Mouse (Mus musculus): ENCODE measurements around the gene Dnah7c.
"Not testable (repeated sequence)": the region's sequence is repeated elsewhere in the genome, so short reads cannot be mapped to it uniquely, and the experiment has no call there.

Dnah7c gene

GRCm38 (mm10) chr1:46733405-46734106 is 308.2 kb downstream of the Dnah7c start:
- DNase-seq = not testable (repeated sequence)

- not testable (repeated sequence) for DNase-seq
Observed at GRCm38 (mm10) chr1:46734455-46734854, 309.1 kb downstream of the Dnah7c start.

- DNase-seq = not testable (repeated sequence)
Observed at GRCm38 (mm10) chr1:46764600-46764999, 339.2 kb downstream of the Dnah7c start.

GRCm38 (mm10) chr1:46769318-46769717 is 343.9 kb downstream of the Dnah7c start:
- DNase-seq = not testable (repeated sequence)

GRCm38 (mm10) chr1:46770077-46770695 is 344.8 kb downstream of the Dnah7c start:
- not testable (repeated sequence) for DNase-seq

- DNase-seq = not testable (repeated sequence)
Observed at GRCm38 (mm10) chr1:46782227-46782626, 356.8 kb downstream of the Dnah7c start.

DNA sequence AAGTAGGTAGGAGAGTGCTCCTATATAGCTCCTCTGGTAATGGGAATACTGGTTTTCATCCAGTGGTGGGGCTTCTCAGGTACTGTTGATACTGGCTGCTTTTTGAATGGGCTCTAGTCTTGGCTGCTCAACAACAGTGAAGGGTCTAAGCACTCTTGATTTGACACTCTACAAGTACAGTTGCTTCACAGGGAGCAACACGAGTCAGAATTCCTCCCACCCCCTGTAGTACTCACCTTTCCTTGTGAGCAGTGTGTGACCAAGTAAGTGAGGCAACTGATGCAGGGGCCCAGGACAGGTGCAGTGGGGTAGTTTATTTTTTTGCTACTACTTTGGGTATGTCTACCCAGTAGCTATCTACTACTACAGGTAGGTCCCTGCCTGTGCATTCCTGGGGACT is 379.7 kb downstream of the Dnah7c start:
- DNase-seq = no peak

GRCm38 (mm10) chr1:46808630-46809029 is 383.2 kb downstream of the Dnah7c start:
- DNase-seq = not testable (repeated sequence)

- DNase-seq = no peak
Observed at GRCm38 (mm10) chr1:46817934-46818333, 392.5 kb downstream of the Dnah7c start.

DNA sequence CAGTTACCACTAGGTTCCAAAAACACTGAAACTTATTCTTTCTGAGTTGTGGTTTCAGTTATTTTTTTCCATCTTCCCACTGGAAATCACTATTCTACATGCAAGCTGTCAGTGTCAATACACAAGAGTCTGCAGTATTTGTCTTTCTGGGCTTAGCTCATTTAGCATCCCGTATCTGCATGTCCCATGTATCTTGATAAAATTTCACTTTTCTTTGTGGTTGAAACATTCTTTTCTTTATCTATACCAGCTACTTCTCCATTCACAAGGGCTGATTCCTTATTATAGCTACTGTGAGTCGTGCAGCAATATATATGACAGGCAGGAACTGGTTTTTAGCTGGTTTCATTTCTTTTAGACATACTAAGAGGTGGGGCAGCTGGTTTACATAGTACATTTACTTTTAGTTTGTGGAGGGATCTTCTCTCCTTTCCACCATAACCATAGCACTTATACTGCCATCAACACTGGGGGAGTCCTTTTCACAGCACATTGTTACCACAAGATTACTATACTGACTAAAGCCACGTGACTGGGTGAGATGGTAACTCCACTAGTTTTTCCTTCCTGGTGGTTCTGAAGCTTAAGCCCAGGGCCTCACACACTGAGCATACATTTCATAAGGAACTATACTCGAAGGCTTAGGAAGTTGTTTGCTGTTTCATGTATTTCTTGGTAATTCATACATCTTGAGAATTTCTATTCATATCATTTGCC is 397.0 kb downstream of the Dnah7c start:
- no peak for DNase-seq

DNA sequence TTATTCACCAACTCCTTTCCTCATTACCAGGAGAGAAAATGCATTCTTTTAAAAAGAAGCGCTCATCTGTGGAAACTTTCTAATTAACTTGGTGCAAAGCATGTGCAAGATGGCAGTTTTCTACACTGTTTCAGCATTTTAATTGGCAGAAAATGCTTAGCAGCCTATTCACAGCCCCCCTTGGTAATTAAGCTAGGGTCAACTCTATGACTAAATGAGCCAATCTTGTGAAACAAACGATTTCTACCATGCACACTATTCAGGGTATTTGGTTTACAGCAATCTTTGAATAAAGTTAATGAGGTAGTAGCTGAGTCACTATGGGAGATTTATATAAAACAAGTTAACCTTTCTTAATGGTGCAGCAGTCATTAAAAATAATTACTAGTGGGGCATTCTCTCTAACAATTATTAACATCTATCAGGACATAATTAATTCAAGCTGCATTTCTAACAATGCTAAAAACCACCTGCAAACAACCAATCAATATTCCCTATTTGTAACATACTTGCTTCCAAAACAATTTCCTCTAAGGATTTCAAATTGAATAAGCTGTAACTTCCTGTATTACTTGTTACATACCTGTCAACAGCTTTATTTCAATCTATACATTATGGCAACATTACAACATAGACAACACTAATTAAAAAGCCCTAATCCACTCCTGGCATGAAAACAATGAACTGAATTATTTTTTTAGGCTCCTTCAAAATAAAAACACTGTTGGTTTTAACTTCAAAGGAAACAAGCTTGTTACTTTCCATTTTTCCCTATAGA is 404.9 kb downstream of the Dnah7c start:
- no peak for DNase-seq

GRCm38 (mm10) chr1:46831927-46832326 is 406.5 kb downstream of the Dnah7c start:
- no peak for DNase-seq

DNA sequence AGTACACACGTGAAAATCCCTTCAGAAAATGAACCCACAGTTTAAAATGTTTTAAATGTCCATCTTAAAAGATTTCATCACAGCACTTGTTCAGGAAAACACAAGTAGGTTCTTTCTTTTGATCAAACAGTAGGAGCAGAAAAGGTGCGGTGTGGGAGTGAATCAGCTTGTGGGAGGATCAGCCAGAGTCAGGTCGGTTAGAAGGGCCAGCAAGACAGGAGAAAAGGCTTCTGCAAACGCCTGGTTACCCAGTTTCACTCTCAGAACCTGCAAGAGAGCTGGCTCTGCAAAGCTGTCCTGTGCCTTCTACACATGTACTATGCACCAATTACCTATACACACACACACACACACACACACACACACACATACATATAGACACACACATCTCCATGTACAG is 418.0 kb downstream of the Dnah7c start:
- no peak for DNase-seq

DNA sequence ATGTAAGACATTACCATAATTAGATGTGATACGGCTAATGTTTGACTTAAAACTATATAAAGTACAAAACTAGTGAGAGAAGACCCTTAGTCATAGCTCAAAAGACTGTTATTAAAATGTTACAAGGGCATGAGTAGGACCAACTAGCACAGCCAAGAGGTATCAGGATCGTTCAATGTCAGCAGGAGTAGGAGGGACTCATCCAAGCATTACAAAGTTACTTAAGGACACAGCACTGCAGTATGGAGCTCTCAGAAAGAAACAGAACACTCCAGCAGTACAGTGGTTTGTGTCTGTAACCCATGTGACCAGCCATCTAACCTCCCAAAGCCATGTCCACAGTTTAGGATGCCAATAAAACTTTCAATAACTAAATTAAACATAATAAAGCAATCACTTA is 418.9 kb downstream of the Dnah7c start:
- DNase-seq = no peak

- no peak for DNase-seq
Observed at GRCm38 (mm10) chr1:46845221-46845620, 419.8 kb downstream of the Dnah7c start.

GRCm38 (mm10) chr1:46849758-46850157 is 424.4 kb downstream of the Dnah7c start:
- DNase-seq = peak; percentile 80 to 94

DNA sequence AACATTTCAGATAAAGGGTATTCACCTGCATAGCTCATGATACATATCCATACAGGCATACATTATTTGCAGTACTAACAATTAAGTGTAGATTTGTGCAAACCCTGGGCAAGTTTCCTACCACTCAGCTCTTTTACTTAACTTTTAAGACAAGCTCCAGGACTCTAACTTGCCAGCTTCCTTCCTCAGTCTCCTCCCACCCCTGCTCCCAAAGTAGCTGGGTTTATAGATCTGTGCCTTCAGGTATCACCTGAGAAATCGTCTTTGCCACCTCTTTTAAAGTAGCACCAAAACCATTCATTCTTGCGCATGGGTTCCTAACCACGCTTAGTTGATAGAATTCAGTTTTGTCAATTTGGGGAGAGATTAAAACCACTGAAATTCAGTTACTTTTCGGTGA is 426.2 kb downstream of the Dnah7c start:
- peak in 1 of 2 experiments; percentile 6 for DNase-seq

DNA sequence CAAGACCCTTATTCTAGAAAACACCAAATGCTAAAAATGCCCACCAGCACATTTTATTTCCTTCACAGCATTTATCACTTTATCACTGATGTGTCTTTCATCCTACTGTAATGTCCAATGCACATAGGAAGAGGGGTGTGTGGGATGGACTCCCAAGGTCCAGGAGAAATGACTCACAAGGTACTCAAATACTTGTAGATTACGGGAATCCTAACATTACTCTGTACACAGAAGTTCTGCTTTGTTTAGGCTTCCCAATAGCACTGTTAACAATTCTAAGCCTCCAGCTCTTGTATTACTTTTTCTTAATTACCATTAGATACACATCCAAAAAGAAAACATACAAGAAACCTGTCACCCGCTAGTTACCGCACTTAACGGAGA is 426.8 kb downstream of the Dnah7c start:
- peak in 1 of 2 experiments; percentile 11 for DNase-seq

DNA sequence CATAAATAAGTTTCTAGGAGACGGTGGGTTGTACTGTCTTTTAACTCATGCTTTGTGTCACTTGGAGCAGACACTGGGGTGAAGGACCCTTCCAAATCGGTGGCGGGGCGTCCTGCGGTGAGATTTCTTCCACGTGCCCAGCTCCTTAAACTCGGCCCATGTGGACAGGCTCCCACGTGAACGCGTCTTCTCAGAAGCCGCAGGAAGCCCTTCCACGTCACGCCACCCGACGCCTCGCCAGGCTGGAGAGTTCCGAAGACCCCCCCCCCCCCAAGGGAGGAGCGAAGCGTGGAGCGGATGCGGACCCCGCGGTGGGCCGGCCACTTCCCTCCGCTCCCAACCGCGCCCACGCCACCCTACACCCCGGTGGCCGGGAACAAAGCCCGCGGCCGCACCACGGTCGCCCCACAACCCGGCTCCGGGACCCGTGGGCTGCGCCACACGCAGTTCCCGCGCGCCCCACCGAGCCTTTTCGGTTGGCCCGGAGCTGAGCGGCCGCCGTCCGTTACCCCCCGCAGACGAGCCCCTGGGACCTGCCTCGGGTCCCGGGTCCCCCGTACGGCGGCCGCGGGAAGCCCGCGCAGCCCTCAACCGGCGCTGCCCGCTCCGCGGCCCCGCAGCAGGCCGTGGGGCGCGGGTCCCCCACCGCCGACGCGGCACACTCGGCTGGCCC is 427.3 kb downstream of the Dnah7c start:
- DNase-seq = peak; percentile 82 to 83

- DNase-seq = peak; percentile 98
Observed at GRCm38 (mm10) chr1:46853317-46854035, 428.1 kb downstream of the Dnah7c start.

GRCm38 (mm10) chr1:46854036-46854900 is 428.9 kb downstream of the Dnah7c start:
- no peak for DNase-seq
